Mouse (Mus musculus) liver, embryonic 15.5 days (tissue): Measurements from ENCODE around the gene Slc27a2. TPM values are rescaled to one million over a fixed set of nuclear protein-coding genes. Genes with fewer than 3 reads are reported as not detected.

Experiments
- ATAC-seq: fragments of 200-750 bp; cut with Nextera tagmentation; 2 replicates; pipeline ENCODE4 v1.8.0; 2017; ENCODE audit warnings: moderate number of reproducible peaks, mild to moderate bottlenecking, moderate library complexity; ENCODE audit not compliant: insufficient read depth
- H3K27ac ChIP-seq: fragments of 300-500 bp; sonication (generic); replicated peaks from 2 replicates; pipeline ENCODE4 v1.5.1; 2015; ENCODE audit warnings: mild to moderate bottlenecking, inconsistent platforms
- H3K27me3 ChIP-seq: fragments of 300-500 bp; sonication (generic); 2 replicates; pipeline ENCODE4 v1.6.1; 2015; ENCODE audit warnings: mild to moderate bottlenecking, inconsistent platforms
- H3K36me3 ChIP-seq: fragments of 300-500 bp; sonication (generic); replicated peaks from 2 replicates; pipeline ENCODE4 v1.6.1; 2015; ENCODE audit warnings: moderate library complexity, mild to moderate bottlenecking, inconsistent platforms
- H3K4me1 ChIP-seq: fragments of 300-500 bp; sonication (generic); replicated peaks from 2 replicates; pipeline ENCODE4 v1.6.1; 2015; ENCODE audit warnings: inconsistent platforms
- H3K4me2 ChIP-seq: fragments of 300-500 bp; sonication (generic); 2 replicates; pipeline ENCODE4 v1.6.1; 2015; ENCODE audit warnings: moderate library complexity, mild to moderate bottlenecking, inconsistent platforms
- H3K4me3 ChIP-seq: fragments of 300-500 bp; sonication (generic); replicated peaks from 2 replicates; pipeline ENCODE4 v1.5.1; 2015; ENCODE audit warnings: mild to moderate bottlenecking, inconsistent platforms
- H3K9ac ChIP-seq: fragments of 300-500 bp; sonication (generic); 2 replicates; pipeline ENCODE4 v1.6.1; 2015; ENCODE audit warnings: moderate library complexity, mild to moderate bottlenecking, inconsistent platforms
- H3K9me3 ChIP-seq: fragments of 300-500 bp; sonication (generic); replicated peaks from 2 replicates; pipeline ENCODE4 v1.6.1; 2016; ENCODE audit warnings: inconsistent platforms
- WGBS: fragments of 180-500 bp; shearing (Covaris S2); methylation state at CpG from one replicate; pipeline ENCODE4 v1.1.7; 2015; ENCODE audit warnings: mixed read lengths; ENCODE audit not compliant: insufficient replicate concordance; 5-methylcytosine and 5-hydroxymethylcytosine counted together
- polyA plus RNA-seq: library from polyadenylated mRNA; unstranded; fragments of >200 nt; fragmentation: Nextera tagmentation; extraction: Ambion mirVana; gene quantifications from 2 replicates; pipeline ENCODE4 v1.2.1, GENCODE M21; 2015

The Slc27a2 gene
- polyA plus RNA-seq, 1 experiment from 2014 or later: 108 TPM

DNA sequence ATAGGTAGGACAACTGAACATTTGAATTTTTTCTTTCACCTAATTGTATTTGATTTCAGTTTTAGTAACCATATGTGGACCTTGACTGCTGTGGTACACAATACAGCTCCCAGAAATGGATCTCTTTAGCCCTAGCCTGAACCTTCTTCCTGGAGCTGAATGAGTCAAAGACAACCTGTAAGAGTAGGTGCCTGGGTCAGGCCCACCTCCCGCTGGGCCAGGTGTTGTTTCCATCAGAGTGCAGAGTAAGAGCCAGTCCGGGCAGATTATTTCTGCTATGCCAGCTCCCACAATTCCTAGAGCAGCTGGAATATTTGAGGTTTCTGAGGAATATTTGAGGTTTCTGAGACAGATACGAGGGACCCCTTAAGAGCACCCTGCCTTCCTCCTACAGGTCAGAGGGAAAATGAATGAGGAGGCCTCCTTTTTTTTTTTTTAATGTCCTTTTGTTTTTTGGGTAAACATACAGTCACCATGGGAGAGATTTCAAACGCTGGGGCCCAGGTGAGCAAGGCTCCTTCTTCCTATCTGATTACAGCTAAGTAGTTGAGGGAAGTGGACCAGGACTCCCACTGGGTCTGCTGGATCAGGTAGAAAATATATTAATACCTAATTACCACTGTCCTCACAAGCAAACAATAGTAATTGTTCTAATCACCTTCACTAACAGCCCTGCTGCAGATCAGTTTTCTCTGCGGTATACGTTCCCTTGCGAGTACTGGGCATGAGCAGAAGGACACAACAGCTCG lies 32.6 kb downstream of the Slc27a2 start:
- Histone ChIP-seq H3K4me2 (no peak overlapping the region), H3K36me3 (peaks cover 23% of the 10 kb centered on the region), H3K9ac (no peak overlapping the region), H3K4me1 (no peaks in the 10 kb centered on the region), H3K27ac (no peak overlapping the region), H3K4me3 (no peak overlapping the region), H3K27me3 (no peaks in the 10 kb centered on the region), H3K9me3 (no peaks in the 10 kb centered on the region)
- no peak for ATAC-seq
- 65% methylated on average over 8 of the region's 8 CpGs for WGBS

DNA sequence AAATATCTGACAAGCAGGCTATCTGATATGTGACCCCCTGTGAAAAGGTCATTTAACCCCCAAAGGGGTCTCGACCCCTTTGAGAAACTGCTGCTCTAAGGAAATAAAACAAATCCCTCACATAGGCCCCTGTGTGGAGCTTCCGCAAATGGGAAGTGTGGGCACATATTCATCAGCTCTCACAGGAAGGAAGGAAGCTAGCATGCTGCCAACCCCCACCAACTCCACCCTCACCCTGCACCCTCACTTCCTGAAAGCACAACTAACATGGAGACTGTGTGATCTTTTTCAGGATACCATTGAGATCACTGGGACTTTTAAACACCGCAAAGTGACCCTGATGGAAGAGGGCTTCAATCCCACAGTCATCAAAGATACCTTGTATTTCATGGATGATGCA lies 35.3 kb downstream of the Slc27a2 start:
- Histone ChIP-seq H3K4me1 (no peaks in the 10 kb centered on the region), H3K27me3 (no peaks in the 10 kb centered on the region), H3K9ac (no peak overlapping the region), H3K4me3 (no peak overlapping the region), H3K9me3 (no peaks in the 10 kb centered on the region), H3K4me2 (no peak overlapping the region), H3K36me3 (peaks cover 23% of the 10 kb centered on the region), H3K27ac (no peak overlapping the region)
- 42% methylated on average over 3 of the region's 3 CpGs for WGBS
- ATAC-seq: no peak

DNA sequence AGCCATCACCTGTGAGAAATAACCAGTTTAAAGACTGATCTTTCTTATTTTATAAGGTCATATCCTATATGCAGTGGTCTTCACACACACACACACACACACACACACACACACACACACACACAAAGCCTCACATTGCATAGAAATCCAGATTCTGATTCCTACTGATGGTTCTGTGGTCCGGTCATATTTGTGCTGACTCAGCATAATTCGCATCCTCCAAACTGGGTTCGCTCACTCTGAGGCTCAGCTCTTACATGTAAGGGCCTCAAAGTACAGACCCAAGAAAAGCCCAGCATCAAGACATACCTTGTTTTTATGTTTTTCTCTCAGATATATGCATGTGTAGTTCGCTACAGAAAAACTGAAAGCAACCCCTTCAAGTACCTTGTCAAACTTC lies 39.1 kb downstream of the Slc27a2 start:
- Histone ChIP-seq H3K4me3 (no peak overlapping the region), H3K9ac (no peak overlapping the region), H3K27me3 (no peaks in the 10 kb centered on the region), H3K4me2 (no peak overlapping the region), H3K4me1 (no peaks in the 10 kb centered on the region), H3K27ac (no peak overlapping the region), H3K36me3 (peaks cover 18% of the 10 kb centered on the region), H3K9me3 (no peaks in the 10 kb centered on the region)
- 78% methylated on average over 4 of the region's 4 CpGs for WGBS
- no peak for ATAC-seq

DNA sequence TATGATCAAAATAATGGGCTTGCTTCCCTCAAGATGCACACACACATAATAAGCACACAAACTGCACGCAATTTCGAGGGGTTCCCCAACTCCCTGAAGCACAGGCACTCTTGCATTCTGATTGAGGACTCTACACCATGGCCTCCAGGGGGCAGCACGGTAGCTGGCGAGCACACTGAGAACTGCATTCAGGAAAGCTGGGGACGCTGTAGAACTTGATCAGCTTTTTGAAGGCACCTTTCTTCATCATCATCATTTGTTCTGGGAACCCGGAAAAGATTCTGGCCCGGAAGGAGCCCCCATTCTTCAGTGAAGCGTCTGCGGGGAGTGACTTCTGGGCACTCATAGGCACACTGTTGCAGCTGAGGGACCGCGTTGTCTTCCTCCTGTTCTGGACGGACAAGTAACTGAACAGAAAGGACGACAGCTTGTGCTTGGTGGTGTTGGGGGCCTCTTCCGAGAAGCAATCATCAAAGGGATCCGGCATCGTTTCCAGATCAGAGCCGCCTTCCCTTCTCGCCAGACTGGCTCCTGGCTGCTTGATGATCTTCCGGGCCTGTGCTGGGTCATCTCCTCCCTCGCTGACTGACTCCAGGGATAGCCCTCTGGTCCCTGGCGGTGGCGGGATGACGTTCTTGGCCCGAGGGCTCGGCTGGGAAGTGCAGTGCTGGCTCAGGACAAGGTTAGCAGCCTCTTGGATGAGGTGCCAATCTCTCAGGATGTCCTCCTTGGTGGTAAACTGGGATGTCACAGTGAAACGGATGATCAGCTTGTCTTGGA lies 41.8 kb downstream of the Slc27a2 start:
- Histone ChIP-seq H3K4me1 (peaks cover 11% of the 10 kb centered on the region), H3K27ac (no peak overlapping the region), H3K9me3 (no peaks in the 10 kb centered on the region), H3K27me3 (no peaks in the 10 kb centered on the region), H3K4me3 (peak overlapping the region; percentile 16; the same call in 1 of the 2 replicates), H3K9ac (no peak overlapping the region), H3K36me3 (no peaks in the 10 kb centered on the region), H3K4me2 (peak overlapping the region; percentile 46)
- 26% methylated on average over 26 of the region's 26 CpGs for WGBS
- ATAC-seq: no peak

DNA sequence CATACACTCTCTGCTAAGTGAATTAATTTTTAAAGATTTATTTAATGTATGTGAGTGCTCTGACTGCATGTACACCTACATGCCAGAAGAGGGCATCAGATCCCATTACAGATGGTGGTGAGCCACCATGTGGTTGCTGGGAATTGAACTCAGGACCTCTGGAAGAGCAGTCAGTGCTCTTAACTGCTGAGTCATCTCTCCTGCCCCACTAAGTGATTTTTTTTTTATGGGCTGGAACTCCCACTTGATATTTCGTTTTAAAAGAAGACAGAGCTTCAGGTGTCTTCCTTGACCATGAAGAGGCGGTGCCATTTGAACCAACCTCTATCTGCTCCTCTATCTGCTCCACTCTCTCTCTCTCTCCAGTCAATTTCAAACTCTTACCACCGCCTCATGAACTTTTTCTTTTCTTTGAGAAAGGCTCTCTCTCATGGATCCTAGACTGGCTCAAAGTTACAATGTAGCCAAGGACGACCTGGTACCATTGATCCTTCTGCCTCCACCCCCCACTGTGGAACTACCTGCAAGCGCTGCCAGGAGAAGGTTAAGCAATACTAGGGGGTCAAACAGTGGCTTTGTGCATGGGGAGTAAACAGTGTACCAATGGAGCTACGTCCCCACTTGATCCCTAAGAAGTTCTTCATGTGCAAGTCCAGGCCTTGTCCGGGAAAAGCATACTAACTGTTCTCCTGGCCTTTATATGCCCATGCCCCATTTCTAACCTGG lies 44.3 kb downstream of the Slc27a2 start:
- H3K9me3 ChIP-seq: no peaks in the 10 kb centered on the region
- H3K36me3 ChIP-seq: no peaks in the 10 kb centered on the region
- H3K27ac ChIP-seq: no peak overlapping the region
- H3K4me1 ChIP-seq: peaks cover 20% of the 10 kb centered on the region
- WGBS: 71% methylated on average over 7 of the region's 7 CpGs
- peak; percentile 23; the same call in 1 of the 2 replicates for ATAC-seq
- no peak overlapping the region for H3K9ac ChIP-seq
- H3K27me3 ChIP-seq: no peaks in the 10 kb centered on the region
- H3K4me2 ChIP-seq: no peak overlapping the region
- H3K4me3 ChIP-seq: no peak overlapping the region

- H3K36me3 ChIP-seq: no peaks in the 10 kb centered on the region
- no peak for ATAC-seq
- H3K9me3 ChIP-seq: no peaks in the 10 kb centered on the region
- H3K27ac ChIP-seq: no peak overlapping the region
- peaks cover 21% of the 10 kb centered on the region for H3K4me1 ChIP-seq
- WGBS: 63% methylated on average over 20 of the region's 20 CpGs
- H3K4me2 ChIP-seq: peak overlapping the region; percentile 41
- H3K9ac ChIP-seq: no peak overlapping the region
- no peaks in the 10 kb centered on the region for H3K27me3 ChIP-seq
- 0 out of 2 replicates have a peak overlapping the region, but pooled peaks have one; percentile 0 for H3K4me3 ChIP-seq
Observed at GRCm38 (mm10) chr2:126597279-126598241, 45.4 kb downstream of the Slc27a2 start.

- no peak overlapping the region for H3K4me3 ChIP-seq
Observed at GRCm38 (mm10) chr2:126598359-126598758, 46.2 kb downstream of the Slc27a2 start.

GRCm38 (mm10) chr2:126599005-126599404 lies 46.8 kb downstream of the Slc27a2 start:
- 9% methylated on average over 3 of the region's 3 CpGs for WGBS
- H3K4me1 ChIP-seq: peaks cover 22% of the 10 kb centered on the region
- no peaks in the 10 kb centered on the region for H3K9me3 ChIP-seq
- H3K4me3 ChIP-seq: no peak overlapping the region
- no peak overlapping the region for H3K9ac ChIP-seq
- H3K27ac ChIP-seq: no peak overlapping the region
- no peak overlapping the region for H3K4me2 ChIP-seq
- H3K36me3 ChIP-seq: no peaks in the 10 kb centered on the region
- no peak for ATAC-seq
- H3K27me3 ChIP-seq: no peaks in the 10 kb centered on the region

More at GRCm38 (mm10) chr2:126598359-126598758, 46.2 kb downstream of the Slc27a2 start:
- ATAC-seq: no peak
- H3K36me3 ChIP-seq: no peaks in the 10 kb centered on the region
- no peaks in the 10 kb centered on the region for H3K9me3 ChIP-seq
- H3K4me2 ChIP-seq: no peak overlapping the region
- peaks cover 22% of the 10 kb centered on the region for H3K4me1 ChIP-seq
- 59% methylated on average over 2 of the region's 2 CpGs for WGBS
- no peak overlapping the region for H3K9ac ChIP-seq
- no peaks in the 10 kb centered on the region for H3K27me3 ChIP-seq
- no peak overlapping the region for H3K27ac ChIP-seq

DNA sequence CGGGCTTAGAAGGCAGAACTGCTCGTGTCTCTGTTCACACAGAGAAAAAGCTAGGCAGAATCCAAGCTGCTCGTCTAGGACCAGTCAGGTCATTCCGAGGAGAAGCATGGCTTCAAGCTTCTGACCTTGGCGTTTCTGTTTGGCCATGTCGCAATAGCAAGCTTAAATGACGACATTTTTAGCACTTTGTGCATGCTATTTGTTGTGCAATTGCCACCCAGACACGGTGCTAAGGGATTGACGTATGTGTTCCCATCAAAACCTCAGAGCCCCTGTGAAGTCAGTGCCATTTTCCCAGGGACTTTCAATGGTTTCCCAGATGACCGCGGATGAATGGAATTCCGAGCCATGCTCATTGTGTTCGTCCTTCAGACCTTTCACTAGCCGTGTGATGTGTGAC lies 48.3 kb downstream of the Slc27a2 start:
- ATAC-seq: peak; percentile 10; the same call in 1 of the 2 replicates

DNA sequence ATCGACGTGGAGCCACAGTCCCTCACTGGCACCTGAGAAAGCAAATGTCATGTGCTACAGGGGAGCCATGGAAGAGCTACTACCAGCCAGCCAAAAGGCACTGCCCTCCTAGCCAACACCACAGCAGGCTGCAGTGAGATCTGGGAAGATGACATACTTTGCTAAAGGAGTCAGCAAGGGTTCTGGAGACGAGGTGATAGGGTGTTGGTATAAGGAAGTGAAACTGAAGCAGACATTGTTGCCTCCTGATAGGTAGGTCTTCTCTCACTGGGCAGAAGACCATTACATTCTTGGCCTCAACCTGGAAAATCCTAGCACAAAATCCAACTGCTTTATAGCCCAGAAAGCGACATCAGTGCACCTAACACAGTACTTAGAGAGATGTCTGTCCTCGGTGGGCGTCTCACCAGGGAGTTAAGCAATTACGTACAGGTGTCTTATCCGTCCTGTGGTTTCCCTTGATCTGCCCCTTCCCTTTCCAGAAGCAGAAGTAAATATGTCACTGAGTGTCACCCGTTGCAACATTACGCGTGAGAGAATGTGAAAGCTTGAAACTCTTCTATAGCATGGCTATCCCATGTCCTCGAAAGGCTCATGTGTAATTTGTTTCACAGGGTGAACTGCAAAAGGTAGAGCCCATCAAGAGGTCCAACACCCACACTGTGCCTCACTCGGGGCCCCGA lies 49.9 kb downstream of the Slc27a2 start:
- no peak for ATAC-seq
- 26% methylated on average over 14 of the region's 14 CpGs for WGBS
- H3K27ac ChIP-seq: 0 out of 2 replicates have a peak overlapping the region, but pooled peaks have one; percentile 21

More for the DNA sequence above, 48.3 kb downstream of the Slc27a2 start:
- Histone ChIP-seq H3K4me1 (peaks cover 22% of the 10 kb centered on the region), H3K27me3 (no peaks in the 10 kb centered on the region), H3K9ac (no peak overlapping the region), H3K27ac (no peak overlapping the region), H3K9me3 (no peaks in the 10 kb centered on the region), H3K4me3 (no peak overlapping the region), H3K4me2 (no peak overlapping the region), H3K36me3 (no peaks in the 10 kb centered on the region)
- WGBS: 54% methylated on average over 14 of the region's 14 CpGs

More for the DNA sequence above, 49.9 kb downstream of the Slc27a2 start:
- no peak overlapping the region for H3K9ac ChIP-seq
- no peaks in the 10 kb centered on the region for H3K9me3 ChIP-seq
- H3K36me3 ChIP-seq: no peaks in the 10 kb centered on the region
- H3K4me2 ChIP-seq: no peak overlapping the region
- H3K4me3 ChIP-seq: no peak overlapping the region
- H3K27me3 ChIP-seq: peaks cover 5% of the 10 kb centered on the region; the same call in 1 of the 2 replicates
- peaks cover 20% of the 10 kb centered on the region for H3K4me1 ChIP-seq
